Mouse (Mus musculus) frontal cortex, adult 2 months (tissue): ENCODE data around the gene Taar5. TPM values are rescaled to one million over a fixed set of nuclear protein-coding genes. Genes with fewer than 3 reads are reported as not detected.

Source experiments
- DNase-seq, 2 experiments: peaks; one replicate each; pipeline ENCODE4 v3.0.0; 2022; ENCODE audit warnings: low spot score in 1 of 2; ENCODE audit errors: extremely low spot score in 1 of 2
- polyA plus RNA-seq: library from polyadenylated mRNA; depleted of rRNA; stranded (reverse); fragments of >200 nt; gene quantifications from 2 replicates; pipeline ENCODE4 v1.2.3, GENCODE M21; 2012; rRNA removed

Gene Taar5
- polyA plus RNA-seq, 1 experiment, result not detected

- no peak for DNase-seq
Observed at GRCm38 (mm10) chr10:24007034-24007433, 36.5 kb downstream of the Taar5 start.

- no peak for DNase-seq
Observed at GRCm38 (mm10) chr10:24008143-24008542, 37.6 kb downstream of the Taar5 start.

Other genes with a start within 250 kb of the Taar5 start
- 1,411 and 1,452 TPM in 2 replicates for gene Rps12, start 183.4 kb upstream of the Taar5 start, polyA plus RNA-seq
- 20.6 and 29.9 TPM in 2 replicates for gene Slc18b1, start 173.7 kb upstream of the Taar5 start, polyA plus RNA-seq
- 0.04 and 0.12 TPM in 2 replicates for gene Vnn3, start 119.2 kb upstream of the Taar5 start, polyA plus RNA-seq
- 0.50 and 0.61 TPM in 2 replicates for gene Vnn1, start 76.0 kb upstream of the Taar5 start, polyA plus RNA-seq
- gene Taar1, start 50.4 kb upstream of the Taar5 start, polyA plus RNA-seq, result not detected in 2 replicates
- gene Taar2, start 32.1 kb upstream of the Taar5 start, polyA plus RNA-seq, result not detected in 2 replicates
- gene Taar3, start 21.1 kb upstream of the Taar5 start, polyA plus RNA-seq, result not detected in 2 replicates
- gene Taar4, start 10.2 kb upstream of the Taar5 start, polyA plus RNA-seq, result not detected in 2 replicates
- gene Taar6, start 14.9 kb downstream of the Taar5 start, polyA plus RNA-seq, result not detected in 2 replicates
- not detected in 2 replicates for gene Taar7a, start 22.8 kb downstream of the Taar5 start, polyA plus RNA-seq
- not detected in 2 replicates for gene Taar7b, start 29.2 kb downstream of the Taar5 start, polyA plus RNA-seq
- not detected in 2 replicates for gene Taar7d, start 56.5 kb downstream of the Taar5 start, polyA plus RNA-seq
- not detected in 2 replicates for gene Taar7e, start 66.9 kb downstream of the Taar5 start, polyA plus RNA-seq
- gene Taar7f, start 78.8 kb downstream of the Taar5 start, polyA plus RNA-seq, result not detected in 2 replicates
- not detected in 2 replicates for gene Taar8a, start 105.8 kb downstream of the Taar5 start, polyA plus RNA-seq
- not detected in 2 replicates for gene Taar8b, start 121.6 kb downstream of the Taar5 start, polyA plus RNA-seq
- gene Taar8c, start 131.2 kb downstream of the Taar5 start, polyA plus RNA-seq, result not detected in 2 replicates
- gene Taar9, start 138.8 kb downstream of the Taar5 start, polyA plus RNA-seq, result not detected in 2 replicates
- 174 and 175 TPM in 2 replicates for gene Stx7, start 178.6 kb downstream of the Taar5 start, polyA plus RNA-seq